Mouse (Mus musculus) ES-E14 (cell line): Measurements from ENCODE around the gene Scube3. TPM values are rescaled to one million over a fixed set of nuclear protein-coding genes. Genes with fewer than 3 reads are reported as not detected.

Experiments used
- DNase-seq: peaks from one replicate; pipeline ENCODE4 v3.0.0-alpha.2; 2013; ENCODE audit warnings: low read depth, low spot score
- H3K27ac ChIP-seq: 2 replicates; pipeline ENCODE4 v1.5.1; 2012; ENCODE audit warnings: low read depth, mild to moderate bottlenecking, low read length, moderate library complexity, mixed read lengths; ENCODE audit not compliant: poor library complexity, insufficient read depth, severe bottlenecking
- H3K36me3 ChIP-seq: 2 replicates; pipeline ENCODE4 v1.6.1; 2012; ENCODE audit warnings: mild to moderate bottlenecking, low read length, moderate library complexity, mixed read lengths; ENCODE audit not compliant: control insufficient read depth, poor library complexity, insufficient read depth, severe bottlenecking
- H3K4me1 ChIP-seq, 2 experiments: fragments of 150-350 bp in 1 of 2; sonication (generic) in 1 of 2; 2 replicates each; pipeline ENCODE4 v1.6.1; 2012; ENCODE audit warnings: low read length in 2 of 2, mild to moderate bottlenecking in 1 of 2, mixed read lengths in 1 of 2; ENCODE audit not compliant: control insufficient read depth in 2 of 2, insufficient read depth in 2 of 2, poor library complexity in 1 of 2
- H3K4me3 ChIP-seq, 2 experiments: fragments of 150-350 bp in 1 of 2; sonication (generic) in 1 of 2; 2 replicates each; pipeline ENCODE4 v1.5.1; 2012; ENCODE audit warnings: low read length in 2 of 2, low read depth in 1 of 2, mild to moderate bottlenecking in 1 of 2, mixed read lengths in 1 of 2; ENCODE audit not compliant: insufficient read depth in 1 of 2, poor library complexity in 1 of 2, severe bottlenecking in 1 of 2
- H3K9ac ChIP-seq: 2 replicates; pipeline ENCODE4 v1.6.1; 2012; ENCODE audit warnings: low read depth, mild to moderate bottlenecking, low read length, mixed read lengths; ENCODE audit not compliant: poor library complexity, insufficient read depth, severe bottlenecking
- H3K9me3 ChIP-seq: fragments of 150-350 bp; sonication (generic); 2 replicates; pipeline ENCODE4 v1.6.1; 2012; ENCODE audit warnings: low read depth, mild to moderate bottlenecking, low read length; ENCODE audit not compliant: control insufficient read depth, insufficient read depth
- CHD2 ChIP-seq: IDR thresholded peaks from 2 replicates; pipeline ENCODE4 v1.6.1; 2014; ENCODE audit warnings: mild to moderate bottlenecking, low read depth, low read length, inconsistent platforms
- HCFC1 ChIP-seq: IDR thresholded peaks from 2 replicates; pipeline ENCODE4 v1.6.1; 2012; ENCODE audit warnings: low read length, inconsistent platforms, borderline replicate concordance; ENCODE audit not compliant: insufficient read depth
- MAFK ChIP-seq: IDR thresholded peaks from 2 replicates; pipeline ENCODE4 v1.6.1; 2014; ENCODE audit warnings: mild to moderate bottlenecking, low read depth, low read length, inconsistent platforms; ENCODE audit not compliant: insufficient read depth
- ZC3H11A ChIP-seq: IDR thresholded peaks from 2 replicates; pipeline ENCODE4 v1.6.1; 2012; ENCODE audit warnings: low read depth, mild to moderate bottlenecking, inconsistent platforms, low read length, borderline replicate concordance
- ZNF384 ChIP-seq: IDR thresholded peaks from 2 replicates; pipeline ENCODE4 v1.6.1; 2012; ENCODE audit warnings: low read depth, low read length, inconsistent platforms
- in situ Hi-C, 2 experiments: fragments of 600-800 bp; cut with MboI; formaldehyde crosslinking; loops; one replicate each; pipeline ENCODE4 v1.15.1; 2025; ENCODE audit warnings: low sequenced_read_pairs in 2 of 2, inconsistent platforms in 1 of 2; ENCODE audit not compliant: unreplicated experiment in 2 of 2
- total RNA-seq: library from RNA; depleted of rRNA; stranded (reverse); fragments of 300-350 nt; gene quantifications from 2 replicates; pipeline ENCODE4 v1.2.3, GENCODE M21; 2012

Scube3 gene
- total RNA-seq, 1 experiment = 24.0 TPM

DNA sequence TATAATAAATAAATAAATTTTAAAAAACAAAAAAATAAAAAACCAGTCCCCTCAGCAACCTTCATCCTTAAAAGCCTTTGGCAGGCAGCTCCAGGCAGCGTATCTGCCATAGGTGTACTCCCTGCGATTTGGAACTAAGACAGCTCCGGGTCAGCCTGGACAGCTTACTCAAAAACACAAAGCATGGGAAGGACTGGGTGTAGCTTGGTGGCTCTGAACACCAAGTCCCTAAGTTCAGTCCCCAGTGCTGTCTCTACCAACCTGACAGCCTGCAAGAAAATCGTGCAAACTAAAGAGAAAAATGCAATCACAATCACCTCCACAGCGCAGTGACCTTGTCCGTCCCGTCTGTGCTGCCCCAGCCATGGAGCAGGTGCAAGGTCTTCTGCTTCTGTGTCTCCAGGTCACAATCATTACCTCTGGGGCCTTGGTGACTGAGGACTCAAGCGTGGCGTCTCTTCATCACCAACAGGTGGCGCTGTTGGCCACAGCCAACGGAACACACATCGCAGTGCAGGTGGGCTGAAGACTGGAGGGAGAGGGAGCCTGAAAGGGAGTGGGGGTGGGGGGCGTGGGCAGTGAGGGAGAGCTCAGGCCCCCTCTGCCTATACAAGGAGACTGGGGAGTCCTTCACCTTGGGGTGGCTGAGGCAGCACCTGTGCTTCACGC, 62.2 kb downstream of the Scube3 start:
- no peak overlapping the region for H3K4me3 ChIP-seq
- no peak overlapping the region for H3K9ac ChIP-seq
- H3K27ac ChIP-seq = no peak overlapping the region
- no peak for DNase-seq
- no peaks in the 10 kb centered on the region for H3K9me3 ChIP-seq
- TF ChIP-seq MAFK (no peak), CHD2 (no peak), ZNF384 (no peak), ZC3H11A (no peak)
- in situ Hi-C loops = no loop called here
- H3K36me3 ChIP-seq = no peaks in the 10 kb centered on the region; the same call in 1 of the 2 replicates
- peaks cover 8 to 13% of the 10 kb centered on the region in 2 experiments for H3K4me1 ChIP-seq

DNA sequence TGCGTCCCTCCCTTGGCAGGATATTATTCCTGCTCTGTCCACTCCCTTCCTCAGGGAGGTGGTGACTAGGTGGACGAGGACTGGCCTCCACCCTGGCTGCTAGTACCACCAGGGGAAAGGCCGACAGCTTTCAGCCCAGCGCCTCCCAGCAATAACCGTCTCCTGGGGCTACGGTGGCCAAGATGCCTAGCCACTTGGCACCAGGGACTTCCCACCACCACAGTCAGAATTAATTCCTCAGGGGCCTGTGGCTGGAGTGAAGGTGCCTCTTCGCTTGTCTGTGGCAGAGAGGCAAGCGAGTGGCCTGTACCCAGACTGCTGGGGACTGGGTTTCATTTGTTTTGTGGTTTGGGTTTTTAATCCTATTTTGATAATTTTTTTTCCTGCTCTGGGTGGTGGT, 63.5 kb downstream of the Scube3 start:
- H3K9ac ChIP-seq = no peak overlapping the region
- no peak overlapping the region for H3K27ac ChIP-seq
- no peak overlapping the region for H3K4me3 ChIP-seq
- no peaks in the 10 kb centered on the region; the same call in 1 of the 2 replicates for H3K36me3 ChIP-seq
- TF ChIP-seq HCFC1 (no peak), ZC3H11A (no peak), CHD2 (no peak), ZNF384 (no peak), MAFK (no peak)
- no peak for DNase-seq
- no peaks in the 10 kb centered on the region for H3K9me3 ChIP-seq
- peaks cover 8 to 16% of the 10 kb centered on the region in 2 experiments for H3K4me1 ChIP-seq
- in situ Hi-C loops = no loop called here

DNA sequence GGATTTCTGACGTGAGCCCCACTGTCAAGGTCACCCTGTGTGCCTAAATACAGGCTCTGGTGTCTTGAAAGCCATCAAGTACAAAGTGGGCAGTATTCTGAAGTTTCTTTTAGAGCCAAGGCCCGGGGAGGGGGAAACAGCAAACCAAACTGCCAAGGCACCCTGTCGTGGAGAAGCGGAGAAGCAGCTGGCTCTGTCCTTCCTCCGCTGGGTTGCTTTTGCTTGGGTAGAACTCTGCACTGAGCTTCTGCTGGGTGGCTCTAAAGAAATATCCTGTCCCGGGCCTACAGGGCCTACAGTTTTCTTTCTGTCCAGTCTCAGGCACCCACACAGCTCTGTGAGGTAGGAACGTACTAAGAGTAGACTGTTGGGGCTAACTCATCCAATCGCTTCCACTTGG, 65.2 kb downstream of the Scube3 start:
- no peak for DNase-seq
- H3K4me1 ChIP-seq = peaks cover 9 to 22% of the 10 kb centered on the region in 2 experiments
- peak overlapping the region; percentile 26; the same call in 1 of the 2 replicates for H3K27ac ChIP-seq
- no peaks in the 10 kb centered on the region for H3K9me3 ChIP-seq
- in situ Hi-C loops = no loop called here
- no peak overlapping the region for H3K4me3 ChIP-seq
- H3K9ac ChIP-seq = peak overlapping the region; percentile 67; the same call in 1 of the 2 replicates
- H3K36me3 ChIP-seq = no peaks in the 10 kb centered on the region; the same call in 1 of the 2 replicates
- no peak for TF ChIP-seq MAFK
- TF ChIP-seq ZC3H11A = no peak
- TF ChIP-seq HCFC1 = no peak
- TF ChIP-seq CHD2 = no peak
- TF ChIP-seq ZNF384 = no peak

DNA sequence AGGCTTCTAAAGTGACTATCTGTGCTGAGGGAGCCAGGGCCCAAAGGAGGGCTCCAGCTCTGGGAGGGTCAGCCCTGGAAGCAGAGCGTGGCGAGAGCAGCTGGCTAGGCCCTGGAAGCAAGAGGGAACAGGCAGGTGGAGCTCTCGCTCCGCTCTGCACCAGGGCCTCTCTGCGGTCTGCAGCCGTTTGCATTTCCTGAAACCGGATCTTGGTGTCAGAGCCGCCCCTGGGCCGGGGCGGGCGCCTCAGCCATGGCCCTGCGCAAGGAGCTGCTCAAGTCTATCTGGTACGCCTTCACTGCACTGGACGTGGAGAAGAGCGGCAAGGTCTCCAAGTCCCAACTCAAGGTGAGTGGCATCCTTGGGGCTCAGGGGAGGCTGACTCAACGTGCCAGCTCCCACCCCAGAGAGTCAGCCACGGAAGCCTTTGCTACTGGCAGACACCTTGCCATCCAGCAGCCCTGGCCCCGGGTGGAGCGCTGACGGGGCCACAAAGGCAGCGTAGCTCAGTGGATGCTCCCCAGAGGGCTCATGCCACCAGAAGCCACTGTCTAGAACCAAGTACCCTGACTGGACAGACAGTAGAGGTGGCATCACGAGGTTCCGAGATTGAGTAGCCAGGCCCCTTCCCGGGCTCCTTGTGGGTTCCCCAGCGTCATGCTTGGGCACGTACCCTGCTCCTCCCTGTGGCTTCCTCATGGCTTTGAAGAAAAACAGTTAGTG, 65.8 kb downstream of the Scube3 start, which contains the start of gene Def6:
Def6 (plus strand) TSS at position 188 of the 723 bp plus-strand sequence.
- H3K9me3 ChIP-seq = no peaks in the 10 kb centered on the region
- peaks cover 9 to 26% of the 10 kb centered on the region in 2 experiments for H3K4me1 ChIP-seq
- TF ChIP-seq CHD2 = no peak
- TF ChIP-seq MAFK = no peak
- no peak for TF ChIP-seq ZC3H11A
- no peak for TF ChIP-seq HCFC1
- no peak for TF ChIP-seq ZNF384
- peak within 1 kb of the TSS; percentile 54 to 77 for H3K4me3 ChIP-seq
- in situ Hi-C loops = no loop called here
- H3K27ac ChIP-seq = peak within 1 kb of the TSS; percentile 54
- no peak for DNase-seq
- H3K36me3 ChIP-seq = no peaks in the 10 kb centered on the region; the same call in 1 of the 2 replicates
- peak within 1 kb of the TSS; percentile 85 for H3K9ac ChIP-seq
